Mouse (Mus musculus): ENCODE measurements around the gene Rps27. TPM values are rescaled to one million over a fixed set of nuclear protein-coding genes. Genes with fewer than 3 reads are reported as not detected.

The Rps27 gene
- total and polyA plus RNA-seq, 3 experiments = 1,222 to 3,858 (median 2,224) TPM

GRCm38 (mm10) chr3:90190859-90191510 lies 22.5 kb downstream of the Rps27 start:
- in situ Hi-C loops (cut with MboI; ENCODE audit: low pct_ligation_motif_present, low pct_unique_long_range_greater_than_20kb, low sequenced_read_pairs) = no loop called here
- dilution Hi-C loops (cut with MboI; ENCODE audit: extremely low pct_ligation_motif_present, extremely low pct_unique_long_range_greater_than_20kb, low sequenced_read_pairs) = no loop called here

DNA sequence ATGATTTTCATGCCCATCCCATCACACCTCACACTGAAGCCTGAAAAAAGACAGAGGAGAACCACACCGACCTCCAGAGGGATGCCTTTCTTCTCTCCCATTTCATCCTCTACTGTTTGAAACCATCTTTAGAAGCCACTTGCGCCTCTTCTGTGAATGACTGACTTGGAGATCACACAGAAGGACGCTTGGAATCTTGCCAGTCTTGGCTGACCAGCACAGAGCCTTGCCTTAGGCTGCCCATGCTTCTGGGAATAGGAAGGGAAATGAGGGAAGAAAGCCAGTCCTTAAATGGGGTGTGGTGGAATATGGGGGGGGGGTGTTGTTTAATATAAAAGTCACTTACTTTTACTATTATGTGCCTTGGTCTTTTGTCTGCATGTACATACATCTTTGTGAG lies 29.9 kb downstream of the Rps27 start:
- no peaks in the 10 kb centered on the region for H3K27me3 ChIP-seq (replicated peaks)
- H3K27ac ChIP-seq (ENCODE audit: insufficient read depth, low read depth) = no peak overlapping the region
- H3K4me3 ChIP-seq (replicated peaks in 1 of 3; ENCODE audit: low read depth in 2 of 3, low read length in 2 of 3, poor library complexity in 1 of 3) = no peak overlapping the region
- no peaks in the 10 kb centered on the region for H3K9me3 ChIP-seq (replicated peaks; ENCODE audit: low read length)
- DNase-seq (ENCODE audit: extremely low read depth) = no peak
- no peaks in the 10 kb centered on the region for H3K36me3 ChIP-seq (replicated peaks in 1 of 2; ENCODE audit: control insufficient read depth in 1 of 2, insufficient read depth in 1 of 2, low read length in 1 of 2)
- no peaks in the 10 kb centered on the region for H3K79me2 ChIP-seq (replicated peaks; ENCODE audit: control insufficient read depth, extremely low read depth, insufficient read depth, poor library complexity, severe bottlenecking)
- no peak overlapping the region for H3K4me2 ChIP-seq (ENCODE audit: insufficient read depth, low read depth, poor library complexity, severe bottlenecking)
- in situ Hi-C loops (cut with MboI; ENCODE audit: low pct_ligation_motif_present, low pct_unique_long_range_greater_than_20kb, low sequenced_read_pairs) = no loop called here
- H3K9ac ChIP-seq (ENCODE audit: insufficient read depth, low read depth) = no peak overlapping the region
- dilution Hi-C loops (cut with MboI; ENCODE audit: extremely low pct_ligation_motif_present, extremely low pct_unique_long_range_greater_than_20kb, low sequenced_read_pairs) = no loop called here
- peaks cover 0 to 7% of the 10 kb centered on the region in 2 experiments; a peak in 2 of 4 replicates for H3K4me1 ChIP-seq (ENCODE audit: control insufficient read depth in 1 of 2, insufficient read depth in 2 of 2)
- no peak for TF ChIP-seq JUND (conservative IDR thresholded peaks at IDR 0.05; ENCODE audit: low read depth, low read length)
- no peak for TF ChIP-seq ZMIZ1 (IDR thresholded peaks at IDR 0.05; ENCODE audit: low read depth, low read length)
- TF ChIP-seq CHD1 (IDR thresholded peaks at IDR 0.05; ENCODE audit: low read depth, low read length) = no peak
- TF ChIP-seq KAT2A (IDR thresholded peaks at IDR 0.05; ENCODE audit: insufficient replicate concordance, low read length) = no peak
- TF ChIP-seq RCOR1 (conservative IDR thresholded peaks at IDR 0.05; ENCODE audit: low read depth, low read length) = no peak
- no peak for TF ChIP-seq MXI1 (IDR thresholded peaks at IDR 0.05; ENCODE audit: low read depth, low read length)
- TF ChIP-seq E2F4 (IDR thresholded peaks at IDR 0.05; ENCODE audit: insufficient replicate concordance, low read depth, low read length) = no peak
- TF ChIP-seq MAFK (IDR thresholded peaks at IDR 0.05; ENCODE audit: insufficient replicate concordance, low read length) = no peak
- TF ChIP-seq SMC3 (IDR thresholded peaks at IDR 0.05; ENCODE audit: low read depth, low read length) = no peak
- no peak for TF ChIP-seq CHD2 (IDR thresholded peaks at IDR 0.05; ENCODE audit: low read length)
- TF ChIP-seq JUN (IDR thresholded peaks at IDR 0.05; ENCODE audit: insufficient read depth, low read depth, low read length) = no peak
- no peak for TF ChIP-seq TBP (conservative IDR thresholded peaks at IDR 0.05; ENCODE audit: low read depth, low read length)
- TF ChIP-seq HCFC1 (IDR thresholded peaks at IDR 0.05; ENCODE audit: low read depth, low read length) = no peak
- TF ChIP-seq MEF2A (IDR thresholded peaks at IDR 0.05; ENCODE audit: borderline replicate concordance, low read depth, low read length) = no peak
- no peak for TF ChIP-seq POLR2AphosphoS2 (IDR thresholded peaks at IDR 0.05; ENCODE audit: low read depth, low read length)

More at GRCm38 (mm10) chr3:90190859-90191510, 22.5 kb downstream of the Rps27 start:
- H3K79me2 ChIP-seq (replicated peaks; ENCODE audit: control insufficient read depth, extremely low read depth, insufficient read depth, poor library complexity, severe bottlenecking) = no peaks in the 10 kb centered on the region
- no peak overlapping the region for H3K4me2 ChIP-seq (ENCODE audit: insufficient read depth, low read depth, poor library complexity, severe bottlenecking)
- H3K9ac ChIP-seq (ENCODE audit: insufficient read depth, low read depth) = no peak overlapping the region
- TF ChIP-seq ELF1 (IDR thresholded peaks at IDR 0.05; ENCODE audit: low read depth, low read length) = no peak
- no peak for TF ChIP-seq NRF1 (IDR thresholded peaks at IDR 0.05; ENCODE audit: low read depth, low read length)
- TF ChIP-seq MAX (IDR thresholded peaks at IDR 0.05; ENCODE audit: low read length) = no peak
- no peak for TF ChIP-seq KAT2A (IDR thresholded peaks at IDR 0.05; ENCODE audit: insufficient replicate concordance, low read length)
- TF ChIP-seq SIN3A (IDR thresholded peaks at IDR 0.05; ENCODE audit: low read length) = no peak
- no peak overlapping the region for H3K27ac ChIP-seq (ENCODE audit: insufficient read depth, low read depth)
- DNase-seq (ENCODE audit: extremely low read depth) = no peak
- H3K4me3 ChIP-seq (replicated peaks in 1 of 3; ENCODE audit: low read depth in 2 of 3, low read length in 2 of 3, poor library complexity in 1 of 3) = no peak overlapping the region
- H3K4me1 ChIP-seq (ENCODE audit: control insufficient read depth in 1 of 2, insufficient read depth in 2 of 2) = peaks cover 0 to 16% of the 10 kb centered on the region in 2 experiments; a peak in 2 of 4 replicates
- H3K9me3 ChIP-seq (replicated peaks; ENCODE audit: low read length) = no peaks in the 10 kb centered on the region
- no peaks in the 10 kb centered on the region for H3K27me3 ChIP-seq (replicated peaks)
- no peaks in the 10 kb centered on the region for H3K36me3 ChIP-seq (replicated peaks in 1 of 2; ENCODE audit: control insufficient read depth in 1 of 2, insufficient read depth in 1 of 2, low read length in 1 of 2)
